Mouse (Mus musculus) embryo, embryonic 11.5 days (tissue): Measurements from ENCODE around the gene Cpb2.

Source experiments
- DNase-seq: peaks from one replicate; pipeline ENCODE4 v3.0.0-alpha.2; 2012; ENCODE audit warnings: low read depth, low spot score

Gene Cpb2

DNA sequence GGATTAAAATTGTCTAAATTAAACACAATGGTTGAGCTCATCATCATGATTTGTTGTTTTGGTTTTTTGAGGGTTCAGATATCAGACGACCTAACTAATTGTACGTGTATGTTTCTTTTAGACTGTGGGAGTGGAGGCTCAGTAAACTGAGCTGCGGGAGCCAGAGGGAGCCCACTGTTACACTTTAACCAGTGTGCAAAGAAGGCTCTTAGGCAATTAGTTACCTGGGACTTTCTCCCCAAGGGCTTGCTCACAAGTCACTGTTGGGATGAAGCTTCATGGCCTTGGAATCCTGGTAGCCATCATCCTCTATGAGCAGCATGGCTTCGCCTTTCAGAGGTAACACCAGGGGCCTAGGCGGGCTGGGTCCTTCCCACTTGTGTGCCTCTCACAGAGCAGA, at the start of gene Cpb2:
Gene Cpb2, plus strand, starts transcription at position 201 of the 400 bp plus-strand sequence.
- no peak for DNase-seq

DNA sequence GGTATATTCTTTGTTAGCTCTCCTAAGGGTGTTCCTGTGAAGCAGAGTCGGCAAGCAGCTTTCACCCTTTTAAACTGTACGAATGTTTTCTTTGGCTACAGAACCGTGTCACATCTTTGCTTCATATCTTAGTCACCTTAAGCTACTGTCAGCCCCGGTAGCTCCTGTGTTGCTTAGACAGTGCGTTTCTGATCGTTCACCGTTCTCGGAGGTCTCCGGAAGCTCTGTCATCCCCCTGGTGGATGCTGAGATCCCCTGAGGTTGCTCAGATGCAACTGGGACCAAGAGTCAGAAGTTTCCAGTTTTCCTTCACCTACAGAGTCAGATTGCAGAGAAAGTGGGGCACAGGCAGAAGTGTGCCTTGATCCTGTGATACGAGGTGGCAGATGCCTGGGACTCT, 49.7 kb upstream of the Cpb2 start:
- DNase-seq = no peak

GRCm38 (mm10) chr14:75192858-75193257, 49.2 kb upstream of the Cpb2 start:
- no peak for DNase-seq

GRCm38 (mm10) chr14:75195530-75195929, 46.6 kb upstream of the Cpb2 start:
- DNase-seq = no peak

DNA sequence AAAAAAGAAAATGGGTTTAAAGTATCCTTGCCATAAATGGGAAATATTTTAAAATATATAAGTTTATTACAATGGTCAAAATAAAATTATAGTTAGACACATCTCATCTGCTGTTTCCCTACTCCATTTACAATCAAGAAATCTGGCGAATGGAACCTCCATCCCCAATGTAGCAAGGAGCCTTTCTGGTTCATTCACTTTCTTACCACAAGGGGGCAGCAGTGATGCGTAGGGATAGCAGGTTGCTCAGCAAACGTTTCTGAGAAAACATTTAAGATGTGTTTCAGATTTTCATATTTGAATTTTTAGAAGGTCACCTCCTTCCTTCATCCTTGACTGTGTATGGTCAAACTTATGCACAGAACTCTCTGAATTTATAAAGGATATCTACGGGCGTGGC, 45.1 kb upstream of the Cpb2 start:
- DNase-seq = peak; percentile 55

- no peak for DNase-seq
Measured at GRCm38 (mm10) chr14:75197660-75198059, 44.4 kb upstream of the Cpb2 start.

- no peak for DNase-seq
Measured at GRCm38 (mm10) chr14:75205363-75206051, 36.6 kb upstream of the Cpb2 start.

DNA sequence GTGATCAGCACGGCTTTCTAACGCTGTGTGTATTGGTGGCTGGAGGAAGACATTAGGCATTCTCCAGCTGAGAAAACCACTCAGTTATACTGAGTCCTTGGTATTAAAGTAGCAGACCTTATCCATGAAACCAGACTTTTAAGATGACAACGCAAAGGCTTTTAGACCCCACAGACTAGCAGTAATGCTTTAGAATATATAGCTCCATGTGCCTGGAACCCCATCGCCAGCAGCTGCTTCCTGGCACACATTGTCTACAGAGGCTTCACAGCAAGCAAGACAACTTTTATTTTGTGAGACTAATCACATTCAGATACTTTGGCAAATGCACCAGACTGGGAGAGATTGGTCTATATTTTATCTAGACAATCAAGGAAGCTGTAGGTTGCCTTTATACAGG, 35.8 kb upstream of the Cpb2 start:
- no peak for DNase-seq

DNA sequence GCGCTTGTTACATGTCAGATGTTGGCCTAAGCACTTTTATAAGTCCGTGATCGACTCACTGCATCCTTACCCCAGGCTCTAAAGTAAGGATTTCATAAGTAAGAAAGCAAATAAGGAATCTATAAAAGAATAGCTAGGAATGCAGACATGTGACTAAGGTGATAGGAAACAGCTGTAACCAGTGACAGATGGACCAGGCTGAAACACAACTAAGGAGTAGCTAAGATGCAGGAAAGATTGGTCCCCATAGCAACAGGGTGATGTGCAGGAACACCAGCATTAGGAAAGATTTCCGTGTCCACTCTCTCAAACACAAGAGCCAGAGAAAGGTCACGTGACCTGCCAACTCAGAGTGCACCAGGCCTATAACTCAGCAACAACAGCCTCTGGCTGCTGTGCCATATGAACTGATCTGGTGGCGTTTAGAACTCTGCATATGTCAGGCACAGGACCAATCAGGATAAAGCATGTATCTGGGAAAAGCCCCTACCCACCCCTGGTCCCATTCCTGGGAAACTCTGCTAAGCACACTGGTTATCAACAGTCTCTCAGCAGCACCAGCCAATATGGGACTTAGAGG, 33.4 kb upstream of the Cpb2 start:
- DNase-seq = no peak

- DNase-seq = no peak
Measured at GRCm38 (mm10) chr14:75213752-75214151, 28.3 kb upstream of the Cpb2 start.

GRCm38 (mm10) chr14:75218843-75219242, 23.2 kb upstream of the Cpb2 start:
- DNase-seq = no peak

DNA sequence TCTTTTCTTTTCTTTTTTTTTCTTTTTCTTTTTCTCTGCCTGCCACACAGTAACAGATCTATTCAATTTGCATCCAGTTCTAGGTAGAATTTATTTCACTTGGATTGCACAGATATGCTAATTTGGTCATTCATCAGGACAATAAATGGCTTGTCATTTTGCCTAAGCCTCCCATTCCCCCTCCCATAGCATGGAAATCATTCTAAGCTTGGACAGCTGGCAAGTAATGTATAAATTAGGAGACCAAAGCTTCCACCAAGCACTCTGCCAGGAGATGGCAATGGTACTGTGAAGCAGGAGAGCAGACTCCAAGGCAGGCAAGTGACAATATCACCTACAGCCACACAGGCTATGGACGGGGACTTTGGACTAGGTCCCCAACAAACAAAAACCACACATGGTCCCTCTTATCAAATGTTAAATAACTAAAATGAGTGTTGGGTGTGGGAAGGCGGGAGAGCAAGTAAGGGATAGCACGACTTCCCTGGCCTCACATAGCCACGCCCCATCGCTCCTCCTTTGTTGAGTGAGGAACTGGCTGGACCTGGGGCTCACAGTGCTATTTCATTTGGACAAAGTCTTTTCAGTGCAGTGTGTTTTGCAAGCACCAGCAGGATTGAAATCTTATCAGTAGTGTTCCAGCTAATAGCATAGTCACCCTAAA, 22.7 kb upstream of the Cpb2 start:
- no peak for DNase-seq

- no peak for DNase-seq
Measured at GRCm38 (mm10) chr14:75222386-75222785, 19.7 kb upstream of the Cpb2 start.

DNA sequence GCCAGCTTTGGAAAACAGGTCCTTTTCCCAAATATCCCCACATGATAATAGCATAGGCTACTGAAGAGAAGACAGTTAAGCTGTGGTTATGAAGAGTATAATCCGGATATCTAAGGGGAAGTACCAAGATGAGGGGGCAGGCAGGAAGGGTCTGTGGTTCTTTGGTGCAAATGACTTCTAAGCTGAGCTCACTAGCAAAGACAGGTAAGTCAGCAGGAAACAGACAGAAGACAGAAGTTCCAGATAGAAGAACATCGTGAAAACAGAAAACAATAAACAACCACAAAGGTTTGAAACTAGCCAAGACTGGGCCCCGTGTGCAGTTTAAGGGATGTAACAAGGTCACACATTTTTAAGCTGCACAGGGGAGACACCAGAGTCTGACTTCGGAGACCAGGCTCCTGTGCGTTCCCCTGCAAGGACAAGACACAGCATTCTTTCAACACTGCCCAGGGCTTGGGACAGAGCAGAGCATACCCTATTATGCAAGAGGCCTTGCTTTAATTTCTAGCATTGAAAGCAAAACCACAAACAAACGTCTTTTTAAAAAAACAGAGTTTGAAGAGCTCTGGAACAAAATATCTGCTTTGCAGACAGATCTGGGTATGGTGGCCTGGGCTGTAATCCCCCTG, 14.5 kb upstream of the Cpb2 start:
- no peak for DNase-seq

DNA sequence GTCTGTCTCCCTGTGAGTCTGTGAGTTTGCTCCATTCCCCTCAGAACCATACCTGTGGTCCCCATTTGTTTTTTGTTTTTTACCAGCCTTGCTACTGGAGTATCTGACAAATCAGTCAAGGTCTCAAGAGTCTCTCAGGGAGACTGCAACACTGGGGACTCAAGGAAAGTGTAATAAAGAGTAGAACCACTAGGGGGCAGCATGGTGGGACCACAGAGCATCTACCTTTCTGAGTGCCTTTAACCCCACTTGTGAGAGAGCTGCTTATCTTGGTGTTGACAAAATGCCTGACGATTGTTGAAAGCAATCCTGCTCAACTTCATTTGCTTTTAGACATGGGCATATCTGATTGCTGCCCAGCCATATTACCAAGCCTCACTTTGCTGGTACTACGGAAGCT, 12.3 kb upstream of the Cpb2 start:
- DNase-seq = no peak

DNA sequence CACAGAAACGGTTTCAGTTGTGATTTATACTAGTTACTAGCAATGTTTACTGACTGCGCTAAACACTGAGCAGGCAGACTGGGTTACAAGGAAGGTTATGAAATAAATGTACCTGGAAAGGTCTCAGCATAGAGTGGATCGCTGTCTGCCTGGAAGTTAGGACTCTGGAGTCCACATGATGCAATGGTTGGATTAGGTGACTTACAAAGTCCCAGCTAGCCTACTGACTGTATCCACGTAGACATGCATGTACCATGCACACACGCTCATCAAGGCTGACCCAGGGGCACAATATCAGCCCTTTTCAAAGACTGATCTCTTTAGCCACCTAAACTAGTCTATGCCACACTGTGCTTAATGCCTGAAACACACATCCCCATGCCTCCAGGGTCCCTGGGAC, 9.0 kb upstream of the Cpb2 start:
- DNase-seq = no peak

DNA sequence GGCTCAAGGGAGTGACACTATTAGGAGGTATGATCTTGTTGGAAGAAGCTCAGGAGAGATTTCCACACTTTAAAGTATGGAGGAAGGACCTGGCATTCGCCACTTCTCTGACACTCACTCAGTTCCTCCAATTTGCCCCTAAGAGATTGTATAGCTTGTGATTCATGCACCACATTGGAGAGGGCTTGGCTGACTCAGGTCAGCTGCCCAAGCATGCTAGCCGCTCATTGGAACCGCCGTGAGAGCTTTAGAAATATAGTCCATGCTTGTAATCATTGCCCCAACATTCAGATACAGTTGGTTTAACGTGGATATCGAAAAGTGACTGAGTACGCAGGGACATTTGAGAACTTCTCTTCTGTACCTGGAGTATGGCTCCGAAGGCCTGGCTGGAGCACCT, 6.5 kb upstream of the Cpb2 start:
- DNase-seq = no peak

- DNase-seq = no peak
Measured at GRCm38 (mm10) chr14:75235955-75236635, 6.0 kb upstream of the Cpb2 start.

DNA sequence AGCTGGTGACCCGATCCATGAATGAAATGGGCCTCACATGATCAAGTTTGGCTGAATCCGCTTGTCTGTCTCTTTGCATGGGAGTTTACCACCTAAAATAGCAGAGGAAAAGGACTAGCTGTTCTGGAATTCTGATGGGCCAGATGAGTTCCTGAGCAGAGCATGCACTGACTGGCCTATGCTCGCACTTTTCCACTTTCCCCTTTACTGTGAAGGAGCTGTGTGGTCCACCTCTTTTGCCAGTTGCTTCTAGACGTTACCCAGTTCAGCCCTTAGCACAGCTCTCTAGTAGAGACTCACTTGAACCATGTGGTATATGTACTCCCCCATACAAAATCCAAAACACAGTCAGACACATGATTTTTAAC, 5.5 kb upstream of the Cpb2 start:
- no peak for DNase-seq

GRCm38 (mm10) chr14:75237096-75237495, 5.0 kb upstream of the Cpb2 start:
- DNase-seq = no peak

DNA sequence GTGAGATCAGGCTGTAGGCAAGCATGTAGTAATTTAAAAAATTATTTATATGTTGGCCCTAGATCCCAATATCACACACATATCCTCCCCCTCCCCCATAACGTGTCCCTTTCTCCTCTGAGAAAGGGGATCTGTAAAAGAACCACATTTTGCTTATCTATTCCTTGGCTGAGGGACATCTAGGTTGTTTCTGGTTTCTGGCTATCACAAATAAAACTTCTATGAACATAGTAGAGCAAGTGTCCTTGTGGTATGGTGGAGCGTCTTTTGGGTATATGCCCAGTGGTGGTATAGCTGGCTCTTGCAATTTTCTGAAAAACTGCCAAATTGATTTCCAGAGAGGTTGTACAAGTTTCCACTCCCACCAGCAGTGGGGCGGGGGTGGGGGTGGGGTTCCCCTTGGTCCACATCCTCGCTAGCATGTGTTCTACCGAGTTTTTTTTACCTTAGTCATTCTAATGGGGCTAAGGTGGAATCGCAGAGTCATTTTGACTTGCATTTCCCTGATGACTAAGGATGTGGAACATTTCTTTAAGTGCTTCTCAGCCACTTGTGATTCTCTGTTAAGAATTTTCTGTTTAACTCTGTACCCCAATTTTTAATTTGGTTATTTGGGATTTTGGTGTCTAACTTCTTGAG, 3.9 kb upstream of the Cpb2 start:
- DNase-seq = no peak
